Mouse (Mus musculus) left cerebral cortex, adult 11 months (tissue): ENCODE data around the gene Smim22.

Experiments used
- DNase-seq: peaks from one replicate; pipeline ENCODE4 v3.0.0; 2022; ENCODE audit warnings: low spot score

Smim22 gene

GRCm38 (mm10) chr16:5010371-5010935 lies 3.4 kb downstream of the Smim22 start:
- DNase-seq: no peak

DNA sequence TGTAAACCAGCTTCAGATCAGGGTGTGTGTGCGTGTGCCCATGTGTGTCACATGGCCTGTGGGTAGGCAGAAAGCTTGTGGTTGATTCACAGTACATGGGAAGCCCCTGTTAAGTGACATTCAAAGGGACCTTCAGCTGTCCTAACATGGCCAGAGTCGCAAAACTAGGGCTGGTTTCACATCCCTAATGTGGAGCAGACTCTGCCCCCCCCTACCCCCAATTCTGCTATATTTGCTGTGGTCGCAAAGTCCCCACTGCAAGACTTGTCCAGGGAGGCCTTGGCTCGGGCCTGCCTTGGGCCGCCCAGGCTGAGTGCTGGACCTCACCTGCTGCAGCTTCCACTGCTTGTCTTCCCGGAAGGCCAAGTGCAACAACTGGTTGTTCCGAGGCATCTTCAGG lies 4.2 kb downstream of the Smim22 start:
- no peak for DNase-seq

DNA sequence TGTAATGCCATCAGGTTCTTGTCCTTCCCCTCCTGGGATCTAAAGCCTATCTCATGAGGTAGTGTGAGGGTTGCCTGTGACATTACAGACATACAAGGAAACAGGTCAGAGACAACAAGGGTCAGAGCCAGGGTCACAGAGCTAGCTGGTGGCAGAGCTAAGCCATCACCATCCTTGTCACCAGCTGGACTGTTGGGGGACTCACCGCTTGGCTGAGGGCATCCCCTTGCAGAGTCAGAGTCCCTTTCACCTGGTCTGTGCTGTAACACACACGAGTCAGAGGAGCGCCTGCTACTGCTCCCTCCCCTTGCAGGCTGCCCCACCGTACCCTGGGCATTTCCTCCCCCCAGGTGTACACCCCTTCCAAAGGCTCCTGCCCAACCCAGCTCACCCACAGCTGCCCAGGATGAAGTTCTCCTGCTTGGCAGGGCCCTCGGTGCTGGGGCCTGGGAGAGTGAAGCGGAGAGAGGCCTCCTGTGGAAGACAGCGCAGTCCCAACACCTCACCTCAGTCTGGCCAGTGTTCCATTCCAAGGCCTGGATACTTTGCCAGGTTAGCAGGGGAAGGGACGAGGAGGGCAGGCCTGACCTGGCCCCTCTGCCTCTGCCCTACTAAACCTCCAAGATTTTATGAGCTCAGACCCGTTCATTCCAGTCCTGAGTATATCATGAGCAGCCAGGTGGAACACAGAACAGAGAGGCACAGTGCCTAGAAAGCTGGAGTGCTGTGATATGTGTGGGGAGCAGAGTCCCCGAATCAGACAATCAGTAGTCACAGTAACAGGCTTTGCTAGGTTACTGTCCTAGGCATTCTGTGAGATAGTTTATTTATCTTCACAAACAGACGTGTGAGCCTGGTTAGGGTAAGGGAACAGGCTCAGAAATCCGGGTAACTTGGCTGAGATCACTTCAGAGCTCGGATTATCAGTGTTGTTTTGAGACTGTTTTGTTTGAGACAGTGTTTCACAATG lies 5.2 kb downstream of the Smim22 start:
- DNase-seq: no peak

- peak; percentile 99 for DNase-seq
Observed at GRCm38 (mm10) chr16:5013054-5013838, 6.2 kb downstream of the Smim22 start, which contains the start of gene Rogdi. Gene Rogdi, minus strand, starts transcription at chr16:5013553.

- no peak for DNase-seq
Observed at GRCm38 (mm10) chr16:5014578-5014977, 7.5 kb downstream of the Smim22 start.

DNA sequence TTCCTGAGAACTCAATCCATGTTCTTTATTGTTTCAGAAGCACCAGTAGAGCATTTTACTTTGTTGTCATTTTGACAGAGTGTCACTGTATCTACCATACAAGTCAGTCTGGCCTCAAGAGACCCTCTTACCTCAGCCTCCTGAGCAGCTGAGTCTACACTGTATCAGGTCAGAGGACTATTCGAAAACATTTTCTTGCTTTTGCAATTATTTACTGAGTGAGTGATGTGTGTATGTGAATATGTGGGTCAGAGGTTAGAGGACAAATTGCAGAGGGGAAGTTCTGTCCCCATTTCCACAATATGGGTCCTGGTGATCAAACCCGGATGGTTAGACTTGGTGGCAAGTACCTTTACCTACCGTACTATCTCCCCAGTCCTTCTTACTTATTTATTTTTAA lies 16.9 kb downstream of the Smim22 start:
- DNase-seq: no peak

- no peak for DNase-seq
Observed at GRCm38 (mm10) chr16:5029847-5030246, 22.8 kb downstream of the Smim22 start.

DNA sequence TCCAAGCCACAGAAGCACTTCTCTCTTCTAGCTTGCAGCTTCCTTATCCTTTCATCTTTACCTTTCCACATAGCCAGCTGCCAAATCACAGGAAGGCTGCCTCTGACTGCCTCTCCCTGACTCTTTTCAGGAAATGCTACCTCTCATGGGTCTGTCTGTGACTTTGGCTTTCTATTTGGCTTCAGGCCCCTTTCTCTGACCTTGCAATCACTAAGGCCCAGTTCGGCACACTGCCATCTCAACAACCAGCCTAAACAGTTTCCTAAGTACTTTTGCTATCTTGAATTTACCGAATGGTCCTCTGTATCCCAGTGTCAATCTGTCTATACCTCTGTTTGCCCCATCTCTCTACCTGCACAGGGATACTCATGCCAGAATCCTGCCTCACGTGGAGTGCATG lies 28.5 kb downstream of the Smim22 start:
- no peak for DNase-seq

- DNase-seq: no peak
Observed at GRCm38 (mm10) chr16:5036649-5037234, 29.7 kb downstream of the Smim22 start.

- DNase-seq: no peak
Observed at GRCm38 (mm10) chr16:5045322-5045721, 38.2 kb downstream of the Smim22 start.

DNA sequence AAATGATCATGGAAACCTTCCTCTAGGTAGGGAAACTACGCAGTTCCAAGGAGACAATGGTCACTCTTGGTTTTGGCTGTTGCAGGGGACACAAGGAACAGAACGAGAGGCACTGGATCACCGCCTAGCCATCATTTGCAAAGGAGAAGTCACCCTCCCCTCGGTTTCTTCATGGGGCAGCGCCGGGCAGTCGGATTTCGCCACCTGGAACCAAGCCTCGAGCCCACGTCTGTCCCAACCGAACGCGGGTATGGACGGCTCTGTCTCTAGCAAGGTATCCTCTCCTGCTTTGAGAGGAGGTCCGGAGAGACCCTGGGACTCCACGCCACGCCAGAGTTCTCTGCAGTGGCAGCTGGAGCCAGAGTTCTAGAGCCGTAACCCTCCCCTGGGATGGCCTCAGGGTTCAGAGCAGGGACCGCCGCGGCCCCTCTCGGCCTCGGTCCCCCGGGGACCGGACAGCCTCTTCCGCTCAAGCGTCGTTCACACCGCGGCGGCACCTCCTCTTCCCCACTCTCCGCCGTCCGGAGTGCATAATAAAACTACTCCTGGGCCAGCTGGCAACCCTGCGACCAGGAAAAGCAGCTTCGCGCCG lies 42.2 kb downstream of the Smim22 start:
- DNase-seq: no peak

GRCm38 (mm10) chr16:5049774-5050234 lies 42.7 kb downstream of the Smim22 start, which contains the start of the genes Glyr1 and Ubn1:
Gene Glyr1, minus strand, starts transcription at chr16:5049863.
Gene Ubn1, plus strand, starts transcription at chr16:5050057.
- DNase-seq: peak; percentile 99

- DNase-seq: peak; percentile 61
Observed at GRCm38 (mm10) chr16:5050251-5051110, 43.4 kb downstream of the Smim22 start.
